Mouse (Mus musculus) MEL (cell line): ENCODE results near the gene Nkain2. TPM values are rescaled to one million over a fixed set of nuclear protein-coding genes. Genes with fewer than 3 reads are reported as not detected.

Source experiments
- DNase-seq: peaks from one replicate; pipeline ENCODE4 v3.0.0; 2011; ENCODE audit warnings: low read depth, low spot score
- H3K27ac ChIP-seq: 2 replicates; pipeline ENCODE4 v1.5.1; 2012; ENCODE audit warnings: low read depth, mild to moderate bottlenecking, control low read depth, low read length, moderate library complexity; ENCODE audit not compliant: control insufficient read depth
- H3K27me3 ChIP-seq, 2 experiments: fragments of 150-350 bp in 1 of 2; sonication (generic) in 1 of 2; 2 replicates each; pipeline ENCODE4 v1.6.1; 2012; ENCODE audit warnings: low read length in 2 of 2, mild to moderate bottlenecking in 2 of 2, improper control_type of control experiment in 1 of 2, moderate library complexity in 1 of 2; ENCODE audit not compliant: insufficient read depth in 2 of 2, control insufficient read depth in 1 of 2
- H3K36me3 ChIP-seq, 2 experiments: 2 replicates each; pipeline ENCODE4 v1.6.1; 2012 to 2014; ENCODE audit warnings: low read length in 2 of 2, improper control_type of control experiment in 1 of 2, inconsistent platforms in 1 of 2, mild to moderate bottlenecking in 1 of 2; ENCODE audit not compliant: insufficient read depth in 2 of 2, control insufficient read depth in 1 of 2
- H3K4me1 ChIP-seq, 2 experiments: fragments of 150-350 bp in 1 of 2; sonication (generic) in 1 of 2; 2 replicates each; pipeline ENCODE4 v1.6.1; 2012; ENCODE audit warnings: low read length in 2 of 2, improper control_type of control experiment in 1 of 2, mild to moderate bottlenecking in 1 of 2; ENCODE audit not compliant: insufficient read depth in 2 of 2, control insufficient read depth in 1 of 2
- H3K4me3 ChIP-seq, 2 experiments: fragments of 150-350 bp in 1 of 2; sonication (generic) in 1 of 2; 2 replicates each; pipeline ENCODE4 v1.5.1; 2012; ENCODE audit warnings: low read depth in 2 of 2, low read length in 2 of 2, mild to moderate bottlenecking in 2 of 2, moderate library complexity in 2 of 2, control low read depth in 1 of 2, improper control_type of control experiment in 1 of 2; ENCODE audit not compliant: control insufficient read depth in 1 of 2, insufficient read depth in 1 of 2
- H3K79me2 ChIP-seq: 2 replicates; pipeline ENCODE4 v1.6.1; 2012; ENCODE audit warnings: mild to moderate bottlenecking, low read length, moderate library complexity; ENCODE audit not compliant: control insufficient read depth, poor library complexity, insufficient read depth
- H3K9ac ChIP-seq: 2 replicates; pipeline ENCODE4 v1.6.1; 2012; ENCODE audit warnings: low read depth, mild to moderate bottlenecking, control low read depth, low read length, moderate library complexity; ENCODE audit not compliant: control insufficient read depth, poor library complexity, severe bottlenecking
- H3K9me3 ChIP-seq: fragments of 150-350 bp; sonication (generic); replicated peaks from 2 replicates; pipeline ENCODE4 v1.6.1; 2012; ENCODE audit warnings: mild to moderate bottlenecking, low read length, improper control_type of control experiment, moderate library complexity; ENCODE audit not compliant: insufficient read depth
- BHLHE40 ChIP-seq: IDR thresholded peaks from 2 replicates; pipeline ENCODE4 v1.6.1; 2012; ENCODE audit warnings: low read depth, mild to moderate bottlenecking, inconsistent platforms, low read length, improper control_type of control experiment, borderline replicate concordance
- CHD1 ChIP-seq: IDR thresholded peaks from 2 replicates; pipeline ENCODE4 v1.6.1; 2012; ENCODE audit warnings: low read depth, mild to moderate bottlenecking, inconsistent platforms, low read length, improper control_type of control experiment
- CHD2 ChIP-seq: IDR thresholded peaks from 2 replicates; pipeline ENCODE4 v1.6.1; 2011; ENCODE audit warnings: low read length, improper control_type of control experiment
- CTCF ChIP-seq, 3 experiments: IDR thresholded peaks in 2 of 3; conservative IDR thresholded peaks in 1 of 3; 2 replicates each; pipeline ENCODE4 v1.5.1; 2011 to 2012; ENCODE audit warnings: low read length in 3 of 3, low read depth in 2 of 3, mild to moderate bottlenecking in 2 of 3, improper control_type of control experiment in 1 of 3, inconsistent platforms in 1 of 3, mixed read lengths in 1 of 3, moderate library complexity in 1 of 3; ENCODE audit not compliant: control insufficient read depth in 1 of 3, insufficient read depth in 1 of 3, poor library complexity in 1 of 3, severe bottlenecking in 1 of 3
- E2F4 ChIP-seq: IDR thresholded peaks from 2 replicates; pipeline ENCODE4 v1.6.1; 2011; ENCODE audit warnings: low read depth, low read length, improper control_type of control experiment, borderline replicate concordance
- ELF1 ChIP-seq: IDR thresholded peaks from 2 replicates; pipeline ENCODE4 v1.6.1; 2014; ENCODE audit warnings: low read depth, mild to moderate bottlenecking, inconsistent platforms, low read length, improper control_type of control experiment, moderate library complexity
- EP300 ChIP-seq, 2 experiments: IDR thresholded peaks; 2 replicates each; pipeline ENCODE4 v1.6.1; 2011; ENCODE audit warnings: improper control_type of control experiment in 2 of 2, low read length in 2 of 2, low read depth in 1 of 2, mild to moderate bottlenecking in 1 of 2
- GATA1 ChIP-seq: IDR thresholded peaks from 2 replicates; pipeline ENCODE4 v1.6.1; 2011; ENCODE audit warnings: low read depth, low read length, improper control_type of control experiment
- KAT2A ChIP-seq: conservative IDR thresholded peaks from 2 replicates; pipeline ENCODE4 v1.6.1; 2012; ENCODE audit warnings: low read depth, low read length, improper control_type of control experiment, inconsistent platforms
- MAFK ChIP-seq: IDR thresholded peaks from 2 replicates; pipeline ENCODE4 v1.6.1; 2011; ENCODE audit warnings: low read depth, mild to moderate bottlenecking, low read length, improper control_type of control experiment, borderline replicate concordance
- MAX ChIP-seq: IDR thresholded peaks from 2 replicates; pipeline ENCODE4 v1.6.1; 2011; ENCODE audit warnings: low read length, improper control_type of control experiment
- MAZ ChIP-seq: IDR thresholded peaks from 2 replicates; pipeline ENCODE4 v1.6.1; 2012; ENCODE audit warnings: low read depth, mild to moderate bottlenecking, inconsistent platforms, low read length, improper control_type of control experiment
- MXI1 ChIP-seq: IDR thresholded peaks from 2 replicates; pipeline ENCODE4 v1.6.1; 2011; ENCODE audit warnings: mild to moderate bottlenecking, low read depth, low read length, improper control_type of control experiment
- POLR2A ChIP-seq, 2 experiments: IDR thresholded peaks; 2 replicates each; pipeline ENCODE4 v1.6.1; 2011 to 2012; ENCODE audit warnings: low read length in 2 of 2, mild to moderate bottlenecking in 2 of 2, control low read depth in 1 of 2, improper control_type of control experiment in 1 of 2, low read depth in 1 of 2, moderate library complexity in 1 of 2; ENCODE audit not compliant: control insufficient read depth in 1 of 2, insufficient read depth in 1 of 2, poor library complexity in 1 of 2
- POLR2AphosphoS5 ChIP-seq: IDR thresholded peaks from 2 replicates; pipeline ENCODE4 v1.6.1; 2012; ENCODE audit warnings: low read depth, borderline replicate concordance, mild to moderate bottlenecking, inconsistent platforms, low read length, moderate library complexity, mixed read lengths
- RAD21 ChIP-seq: IDR thresholded peaks from 2 replicates; pipeline ENCODE4 v1.6.1; 2011; ENCODE audit warnings: mild to moderate bottlenecking, low read depth, low read length, improper control_type of control experiment
- RCOR1 ChIP-seq: IDR thresholded peaks from 2 replicates; pipeline ENCODE4 v1.6.1; 2012; ENCODE audit warnings: low read depth, mild to moderate bottlenecking, inconsistent platforms, low read length, improper control_type of control experiment
- SMC3 ChIP-seq: IDR thresholded peaks from 2 replicates; pipeline ENCODE4 v1.6.1; 2011; ENCODE audit warnings: low read depth, low read length, improper control_type of control experiment
- TCF12 ChIP-seq: IDR thresholded peaks from 2 replicates; pipeline ENCODE4 v1.6.1; 2014; ENCODE audit warnings: low read depth, mild to moderate bottlenecking, inconsistent platforms, low read length, improper control_type of control experiment, moderate library complexity
- UBTF ChIP-seq: IDR thresholded peaks from 2 replicates; pipeline ENCODE4 v1.6.1; 2012; ENCODE audit warnings: low read depth, mild to moderate bottlenecking, inconsistent platforms, low read length, improper control_type of control experiment, moderate library complexity, borderline replicate concordance; ENCODE audit not compliant: insufficient read depth
- ZNF384 ChIP-seq: IDR thresholded peaks from 2 replicates; pipeline ENCODE4 v1.6.1; 2012; ENCODE audit warnings: low read depth, mild to moderate bottlenecking, inconsistent platforms, low read length, improper control_type of control experiment
- polyA plus RNA-seq, 2 experiments: library from polyadenylated mRNA; stranded (reverse) in 1 of 2; unstranded in 1 of 2; fragments of >175 nt in 1 of 2; fragments of >200 nt in 1 of 2; gene quantifications; 2 replicates each; pipeline versions ENCODE4 v1.2.1 to v1.2.4; 2012; ENCODE audit warnings: low replicate concordance in 2 of 2, low read depth in 1 of 2; ENCODE audit not compliant: insufficient read length in 2 of 2, insufficient read depth in 1 of 2, missing spikeins in 1 of 2
- total RNA-seq: library from RNA; depleted of rRNA; stranded (reverse); fragments of 300-350 nt; gene quantifications from 2 replicates; pipeline ENCODE4 v1.2.3, GENCODE M21; 2012

The Nkain2 gene
- total and polyA plus RNA-seq, 3 experiments: not detected

DNA sequence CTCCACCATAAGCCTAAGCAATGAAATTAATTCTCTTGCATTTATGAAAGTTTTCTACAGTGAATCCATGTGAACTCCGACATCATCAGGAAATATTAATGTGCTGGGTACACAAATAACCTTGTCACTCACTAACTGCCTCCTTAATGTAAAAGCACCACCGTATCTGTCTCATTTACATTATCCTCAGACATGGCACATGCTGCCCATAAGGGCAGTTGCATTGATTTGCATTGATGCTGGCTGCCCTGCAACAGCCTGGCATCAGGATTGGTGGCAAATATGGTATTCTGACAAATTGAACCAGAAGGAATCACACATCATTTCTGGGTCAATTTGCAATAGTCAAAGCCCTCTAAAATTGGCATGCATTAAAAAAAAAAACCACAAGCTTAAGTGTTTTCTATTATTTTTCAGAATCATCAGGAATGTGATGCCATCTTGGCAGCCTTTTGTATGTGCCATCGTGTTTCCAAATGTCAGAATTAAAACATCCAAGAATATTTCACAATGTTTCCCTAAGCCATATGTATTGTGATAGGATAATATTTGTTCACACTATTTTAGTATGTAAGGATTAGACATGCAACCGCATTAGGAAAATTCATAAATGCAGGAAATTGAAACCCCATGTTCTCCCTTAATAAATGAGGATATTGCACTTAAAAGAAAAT is 74.9 kb downstream of the Nkain2 start:
- H3K36me3 ChIP-seq: no peaks in the 10 kb centered on the region
- TF ChIP-seq BHLHE40 (no peak), SMC3 (no peak), MAZ (no peak), TCF12 (no peak), CHD1 (no peak), POLR2AphosphoS5 (no peak), CTCF (IDR thresholded peaks at IDR 0.05 in 2 of 3, conservative IDR thresholded peaks at IDR 0.05 in 1 of 3; ENCODE audit: control insufficient read depth in 1 of 3, insufficient read depth in 1 of 3, low read depth in 2 of 3, low read length in 3 of 3, poor library complexity in 1 of 3, severe bottlenecking in 1 of 3) (no peak), GATA1 (no peak), CHD2 (no peak), POLR2A (IDR thresholded peaks at IDR 0.05; ENCODE audit: control insufficient read depth in 1 of 2, insufficient read depth in 1 of 2, low read depth in 1 of 2, low read length in 2 of 2, poor library complexity in 1 of 2) (no peak), E2F4 (no peak), RAD21 (no peak), KAT2A (no peak), RCOR1 (no peak), UBTF (no peak), MAX (no peak), MAFK (no peak), MXI1 (no peak), EP300 (IDR thresholded peaks at IDR 0.05; ENCODE audit: low read depth in 1 of 2, low read length in 2 of 2) (no peak), ELF1 (no peak)
- TF ChIP-seq, all 39 proteins: peak for 0
- H3K4me1 ChIP-seq: no peaks in the 10 kb centered on the region
- no peaks in the 10 kb centered on the region for H3K27me3 ChIP-seq
- H3K79me2 ChIP-seq: no peaks in the 10 kb centered on the region
- H3K9ac ChIP-seq: no peak overlapping the region
- no peak overlapping the region for H3K27ac ChIP-seq
- DNase-seq: no peak
- no peaks in the 10 kb centered on the region for H3K9me3 ChIP-seq
- no peak overlapping the region for H3K4me3 ChIP-seq

DNA sequence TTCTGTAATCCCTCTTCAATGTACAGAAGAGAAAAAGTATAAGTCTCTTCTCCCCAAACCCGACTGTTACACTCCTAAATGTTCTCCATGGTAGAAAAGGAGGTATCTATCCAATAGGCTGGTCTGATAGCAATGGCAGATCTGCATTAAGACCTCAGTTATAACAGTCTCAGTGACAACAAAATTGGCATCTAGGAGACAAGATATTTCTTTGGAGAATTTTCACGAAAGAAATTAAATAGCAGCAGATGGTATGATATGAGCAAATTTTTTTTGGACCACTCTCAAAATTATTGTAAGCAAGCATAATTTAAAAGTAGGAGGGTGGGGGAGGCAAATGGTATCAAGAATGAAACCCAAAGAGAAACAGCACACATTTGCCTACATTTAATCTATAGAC is 94.0 kb downstream of the Nkain2 start:
- Histone ChIP-seq H3K4me1 (no peaks in the 10 kb centered on the region), H3K27ac (no peak overlapping the region), H3K4me3 (no peak overlapping the region)

More for the DNA sequence above, 94.0 kb downstream of the Nkain2 start:
- Histone ChIP-seq H3K9ac (no peak overlapping the region), H3K9me3 (no peaks in the 10 kb centered on the region), H3K27me3 (no peaks in the 10 kb centered on the region), H3K79me2 (no peaks in the 10 kb centered on the region), H3K36me3 (no peaks in the 10 kb centered on the region)
- DNase-seq: no peak
- TF ChIP-seq ZNF384: no peak
